Mouse (Mus musculus): ENCODE measurements around the gene Cuedc2. TPM values are rescaled to one million over a fixed set of nuclear protein-coding genes. Genes with fewer than 3 reads are reported as not detected.
A peak's percentile ranks its signal among the peaks of the same experiment; 100 is the strongest.

Cuedc2 gene
- total RNA-seq, 1 experiment: 75.1 TPM

GRCm38 (mm10) chr19:46374477-46375088, 36.1 kb upstream of the Cuedc2 start:
- H3K9ac ChIP-seq (ENCODE audit: insufficient read depth, low read depth, low read length, poor library complexity, severe bottlenecking): peak overlapping the region; percentile 49
- no peak overlapping the region for H3K27ac ChIP-seq (ENCODE audit: insufficient read depth, low read depth, low read length, poor library complexity, severe bottlenecking)
- H3K4me1 ChIP-seq (ENCODE audit: control insufficient read depth in 2 of 2, insufficient read depth in 2 of 2, low read length in 2 of 2, poor library complexity in 1 of 2): peaks cover 0 to 3% of the 10 kb centered on the region in 2 experiments; a peak in 1 of 4 replicates
- H3K36me3 ChIP-seq (ENCODE audit: control insufficient read depth, insufficient read depth, low read length, poor library complexity, severe bottlenecking): peaks cover 4% of the 10 kb centered on the region
- H3K4me3 ChIP-seq (ENCODE audit: insufficient read depth in 1 of 2, low read depth in 1 of 2, low read length in 2 of 2, poor library complexity in 1 of 2, severe bottlenecking in 1 of 2): peak overlapping the region; percentile 8 to 41; a peak in 3 of 4 replicates
- no peaks in the 10 kb centered on the region for H3K9me3 ChIP-seq (ENCODE audit: control insufficient read depth, insufficient read depth, low read depth, low read length)
- no peak for DNase-seq (ENCODE audit: low read depth, low spot score)
- no peak for TF ChIP-seq ZC3H11A (IDR thresholded peaks at IDR 0.05; ENCODE audit: borderline replicate concordance, low read depth, low read length)
- TF ChIP-seq HCFC1 (IDR thresholded peaks at IDR 0.05; ENCODE audit: borderline replicate concordance, insufficient read depth, low read length): no peak
- no peak for TF ChIP-seq ZNF384 (IDR thresholded peaks at IDR 0.05; ENCODE audit: low read depth, low read length)
- TF ChIP-seq MAFK (IDR thresholded peaks at IDR 0.05; ENCODE audit: insufficient read depth, low read depth, low read length): no peak
- no peak for TF ChIP-seq CHD2 (IDR thresholded peaks at IDR 0.05; ENCODE audit: low read depth, low read length)
- in situ Hi-C loops (cut with MboI; ENCODE audit: low sequenced_read_pairs in 2 of 2, unreplicated experiment in 2 of 2): no loop called here

GRCm38 (mm10) chr19:46369204-46369603, 30.7 kb upstream of the Cuedc2 start:
- Histone ChIP-seq H3K4me3 (ENCODE audit: insufficient read depth in 1 of 2, low read depth in 1 of 2, low read length in 2 of 2, poor library complexity in 1 of 2, severe bottlenecking in 1 of 2) (no peak overlapping the region), H3K9ac (ENCODE audit: insufficient read depth, low read depth, low read length, poor library complexity, severe bottlenecking) (no peak overlapping the region), H3K4me1 (ENCODE audit: control insufficient read depth in 2 of 2, insufficient read depth in 2 of 2, low read length in 2 of 2, poor library complexity in 1 of 2) (no peaks in the 10 kb centered on the region), H3K27ac (ENCODE audit: insufficient read depth, low read depth, low read length, poor library complexity, severe bottlenecking) (no peak overlapping the region), H3K9me3 (ENCODE audit: control insufficient read depth, insufficient read depth, low read depth, low read length) (no peaks in the 10 kb centered on the region), H3K36me3 (ENCODE audit: control insufficient read depth, insufficient read depth, low read length, poor library complexity, severe bottlenecking) (no peaks in the 10 kb centered on the region; the same call in 1 of the 2 replicates)
- in situ Hi-C loops (cut with MboI; ENCODE audit: low sequenced_read_pairs in 2 of 2, unreplicated experiment in 2 of 2): no loop called here
- TF ChIP-seq CHD2 (IDR thresholded peaks at IDR 0.05; ENCODE audit: low read depth, low read length): no peak
- TF ChIP-seq HCFC1 (IDR thresholded peaks at IDR 0.05; ENCODE audit: borderline replicate concordance, insufficient read depth, low read length): no peak
- no peak for TF ChIP-seq ZC3H11A (IDR thresholded peaks at IDR 0.05; ENCODE audit: borderline replicate concordance, low read depth, low read length)
- TF ChIP-seq ZNF384 (IDR thresholded peaks at IDR 0.05; ENCODE audit: low read depth, low read length): no peak
- no peak for TF ChIP-seq MAFK (IDR thresholded peaks at IDR 0.05; ENCODE audit: insufficient read depth, low read depth, low read length)
- no peak for DNase-seq (ENCODE audit: low read depth, low spot score)

GRCm38 (mm10) chr19:46367798-46368590, 29.5 kb upstream of the Cuedc2 start:
- Histone ChIP-seq H3K27ac (ENCODE audit: insufficient read depth, low read depth, low read length, poor library complexity, severe bottlenecking) (no peak overlapping the region), H3K4me1 (ENCODE audit: control insufficient read depth in 2 of 2, insufficient read depth in 2 of 2, low read length in 2 of 2, poor library complexity in 1 of 2) (peaks cover 0 to 2% of the 10 kb centered on the region in 2 experiments; a peak in 1 of 4 replicates), H3K9ac (ENCODE audit: insufficient read depth, low read depth, low read length, poor library complexity, severe bottlenecking) (no peak overlapping the region), H3K9me3 (ENCODE audit: control insufficient read depth, insufficient read depth, low read depth, low read length) (no peaks in the 10 kb centered on the region), H3K36me3 (ENCODE audit: control insufficient read depth, insufficient read depth, low read length, poor library complexity, severe bottlenecking) (no peaks in the 10 kb centered on the region; the same call in 1 of the 2 replicates), H3K4me3 (ENCODE audit: insufficient read depth in 1 of 2, low read depth in 1 of 2, low read length in 2 of 2, poor library complexity in 1 of 2, severe bottlenecking in 1 of 2) (no peak overlapping the region)
- in situ Hi-C loops (cut with MboI; ENCODE audit: low sequenced_read_pairs in 2 of 2, unreplicated experiment in 2 of 2): no loop called here
- TF ChIP-seq ZNF384 (IDR thresholded peaks at IDR 0.05; ENCODE audit: low read depth, low read length): no peak
- DNase-seq (ENCODE audit: low read depth, low spot score): no peak

GRCm38 (mm10) chr19:46363294-46364009, 24.9 kb upstream of the Cuedc2 start:
- H3K27ac ChIP-seq (ENCODE audit: insufficient read depth, low read depth, low read length, poor library complexity, severe bottlenecking): no peak overlapping the region
- 0 out of 4 replicates have a peak overlapping the region, but pooled peaks of 1 of the 2 experiments have one; percentile 12 for H3K4me3 ChIP-seq (ENCODE audit: insufficient read depth in 1 of 2, low read depth in 1 of 2, low read length in 2 of 2, poor library complexity in 1 of 2, severe bottlenecking in 1 of 2)
- no peak for TF ChIP-seq CHD2 (IDR thresholded peaks at IDR 0.05; ENCODE audit: low read depth, low read length)
- TF ChIP-seq ZC3H11A (IDR thresholded peaks at IDR 0.05; ENCODE audit: borderline replicate concordance, low read depth, low read length): no peak
- no peak for TF ChIP-seq MAFK (IDR thresholded peaks at IDR 0.05; ENCODE audit: insufficient read depth, low read depth, low read length)
- no peak for TF ChIP-seq HCFC1 (IDR thresholded peaks at IDR 0.05; ENCODE audit: borderline replicate concordance, insufficient read depth, low read length)
- no peak for TF ChIP-seq ZNF384 (IDR thresholded peaks at IDR 0.05; ENCODE audit: low read depth, low read length)
- in situ Hi-C loops (cut with MboI; ENCODE audit: low sequenced_read_pairs in 2 of 2, unreplicated experiment in 2 of 2): no loop called here
- no peak for DNase-seq (ENCODE audit: low read depth, low spot score)
- H3K36me3 ChIP-seq (ENCODE audit: control insufficient read depth, insufficient read depth, low read length, poor library complexity, severe bottlenecking): no peaks in the 10 kb centered on the region
- no peaks in the 10 kb centered on the region for H3K9me3 ChIP-seq (ENCODE audit: control insufficient read depth, insufficient read depth, low read depth, low read length)
- H3K4me1 ChIP-seq (ENCODE audit: control insufficient read depth in 2 of 2, insufficient read depth in 2 of 2, low read length in 2 of 2, poor library complexity in 1 of 2): peaks cover 2 to 3% of the 10 kb centered on the region in 2 experiments; a peak in 2 of 4 replicates
- H3K9ac ChIP-seq (ENCODE audit: insufficient read depth, low read depth, low read length, poor library complexity, severe bottlenecking): no peak overlapping the region
